Mouse (Mus musculus) left cerebral cortex, postnatal 4 days (tissue): ENCODE measurements around the gene Rpl10a. TPM values are rescaled to one million over a fixed set of nuclear protein-coding genes. Genes with fewer than 3 reads are reported as not detected.
A peak's percentile ranks its signal among the peaks of the same experiment; 100 is the strongest.

ENCODE experiments used
- DNase-seq: peaks from one replicate; pipeline ENCODE4 v3.0.0-alpha.2; 2022
- intact Hi-C: fragments of 180-260 bp; cut with DNase I; formaldehyde crosslinking; loops from one replicate; pipeline ENCODE4 v1.15.1; 2025
- total RNA-seq, 2 experiments: library from RNA; stranded (reverse); gene quantifications; 2 replicates each; pipeline ENCODE4 v1.2.3; 2021

Gene Rpl10a
- total RNA-seq = 100 to 1,000 TPM; 646 to 664 TPM

DNA sequence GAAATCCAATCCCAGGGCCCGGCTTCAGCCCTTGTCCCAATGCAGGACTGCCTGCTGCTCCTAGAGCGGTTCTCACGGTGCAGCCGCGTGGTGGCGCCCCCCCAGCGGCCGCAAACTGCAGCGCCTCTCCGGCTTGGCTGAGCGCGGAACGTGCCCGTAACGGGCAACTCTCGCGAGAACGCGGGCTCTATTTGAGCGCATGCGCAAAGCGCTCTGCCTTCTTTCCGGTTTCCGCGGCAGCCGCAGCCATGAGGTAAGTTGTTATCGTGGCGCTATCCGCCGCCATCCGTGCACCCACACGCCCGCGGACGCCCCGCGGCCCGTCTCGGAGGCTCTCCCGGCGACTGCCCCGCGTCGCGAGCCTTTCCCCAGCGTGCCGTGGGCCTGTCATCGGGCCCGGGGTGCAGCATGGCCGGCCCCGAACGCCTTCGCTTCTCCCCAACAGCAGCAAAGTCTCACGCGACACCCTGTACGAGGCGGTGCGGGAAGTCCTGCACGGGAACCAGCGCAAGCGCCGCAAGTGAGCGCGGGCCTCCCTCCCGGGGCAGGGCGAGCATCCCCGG lies at the start of gene Rpl10a:
Gene Rpl10a (plus strand): TSS at position 106 of the 563 bp plus-strand sequence.
- peak; percentile 98 for DNase-seq
- intact Hi-C loops = no loop called here

DNA sequence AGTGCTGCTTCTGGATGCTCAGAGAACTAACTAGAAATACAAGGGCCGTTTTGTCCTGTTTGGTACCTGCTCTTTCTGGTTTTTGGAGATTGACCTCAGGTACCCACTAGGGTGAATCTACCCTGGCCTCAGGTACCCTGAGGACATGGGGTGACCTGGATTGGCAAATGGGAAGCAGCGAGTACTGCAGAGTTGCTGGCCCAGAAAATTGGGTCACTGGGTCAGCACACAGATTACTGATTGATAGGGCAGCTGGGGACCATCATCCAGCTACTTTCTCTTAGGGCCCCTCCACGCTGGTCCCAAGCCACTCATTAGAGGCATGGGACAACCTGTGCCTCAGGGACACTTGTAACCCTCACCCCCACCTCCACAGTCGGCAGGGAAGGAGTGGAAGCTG lies 49.0 kb upstream of the Rpl10a start:
- DNase-seq = no peak
- intact Hi-C loops = no loop called here

DNA sequence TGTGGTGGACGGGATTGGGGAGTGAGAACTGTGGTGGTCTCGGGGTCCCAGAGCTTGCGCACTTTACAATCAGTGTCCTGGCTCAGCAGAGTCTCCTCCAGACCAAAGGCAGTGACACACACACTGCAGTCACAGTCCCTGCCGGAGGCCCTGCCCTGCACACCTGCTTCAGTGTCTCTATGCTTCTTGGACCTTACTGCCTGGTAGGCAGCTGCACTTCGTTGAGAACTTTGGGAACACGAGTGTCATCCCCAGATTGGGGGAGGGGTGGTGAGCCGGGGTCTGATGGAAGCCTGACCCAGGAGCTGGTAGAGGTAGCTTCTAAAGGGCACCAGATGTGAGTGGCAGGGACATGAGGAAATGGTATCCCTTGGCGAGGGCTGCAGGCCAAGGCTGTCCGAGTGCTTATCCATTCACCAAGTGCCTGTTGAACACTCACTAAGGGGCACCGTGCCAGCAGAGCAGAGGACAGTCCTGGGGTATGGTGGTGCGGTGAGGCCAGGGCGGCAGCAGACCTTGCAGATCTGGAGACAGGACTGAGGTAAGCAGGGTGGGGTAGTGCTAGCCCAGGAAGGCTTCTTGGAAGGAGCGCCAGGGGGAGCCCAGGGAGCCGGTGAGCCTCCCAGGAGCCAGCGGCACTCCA lies 48.4 kb upstream of the Rpl10a start:
- intact Hi-C loops = no loop called here
- peak; percentile 65 for DNase-seq

DNA sequence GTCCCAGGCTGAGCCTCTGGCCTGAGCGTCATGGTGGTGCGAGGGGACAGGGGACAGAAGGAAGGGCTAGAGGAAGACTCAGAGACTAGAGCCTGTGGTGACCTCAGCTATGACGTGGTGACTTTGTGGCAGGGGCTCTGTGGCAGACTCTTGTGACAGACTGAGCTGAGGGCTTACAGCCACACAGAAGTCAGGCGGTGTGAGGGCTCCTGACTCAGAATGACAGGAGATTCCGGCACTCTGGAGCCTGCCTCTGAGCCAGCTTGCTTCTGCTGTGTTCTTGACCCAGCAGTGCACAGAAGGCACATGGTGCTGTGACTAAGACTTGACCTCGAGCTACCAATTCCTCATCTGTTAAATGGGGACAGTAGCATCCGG lies 47.9 kb upstream of the Rpl10a start:
- intact Hi-C loops = no loop called here
- no peak for DNase-seq

DNA sequence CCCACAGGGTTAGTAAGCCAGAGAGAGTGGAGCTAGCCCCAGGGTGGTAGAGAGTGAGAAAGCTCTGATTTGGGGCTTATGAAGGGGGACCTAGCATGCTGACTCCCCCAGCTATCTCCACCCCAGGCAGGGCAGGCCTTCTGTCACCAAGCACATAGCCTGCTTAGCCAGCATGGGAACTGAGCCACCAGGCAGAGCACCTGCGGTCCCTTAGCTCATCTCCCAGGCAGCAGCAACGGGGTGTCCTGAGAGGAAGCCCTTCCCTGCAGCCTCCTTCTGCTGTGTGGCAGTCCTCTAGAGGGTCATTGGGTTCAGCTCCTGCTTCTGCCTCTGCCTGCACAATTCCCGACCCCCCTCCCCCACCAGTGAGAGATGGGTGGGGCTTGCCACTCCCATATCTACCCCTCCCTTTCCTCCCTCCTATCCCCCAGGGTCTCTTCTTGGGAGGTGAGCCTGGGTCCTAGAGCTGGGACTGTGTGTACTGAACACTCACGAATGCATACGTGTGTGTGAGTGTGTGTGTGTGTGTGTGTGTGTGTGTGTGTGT lies 47.4 kb upstream of the Rpl10a start:
- DNase-seq = no peak
- intact Hi-C loops = no loop called here

DNA sequence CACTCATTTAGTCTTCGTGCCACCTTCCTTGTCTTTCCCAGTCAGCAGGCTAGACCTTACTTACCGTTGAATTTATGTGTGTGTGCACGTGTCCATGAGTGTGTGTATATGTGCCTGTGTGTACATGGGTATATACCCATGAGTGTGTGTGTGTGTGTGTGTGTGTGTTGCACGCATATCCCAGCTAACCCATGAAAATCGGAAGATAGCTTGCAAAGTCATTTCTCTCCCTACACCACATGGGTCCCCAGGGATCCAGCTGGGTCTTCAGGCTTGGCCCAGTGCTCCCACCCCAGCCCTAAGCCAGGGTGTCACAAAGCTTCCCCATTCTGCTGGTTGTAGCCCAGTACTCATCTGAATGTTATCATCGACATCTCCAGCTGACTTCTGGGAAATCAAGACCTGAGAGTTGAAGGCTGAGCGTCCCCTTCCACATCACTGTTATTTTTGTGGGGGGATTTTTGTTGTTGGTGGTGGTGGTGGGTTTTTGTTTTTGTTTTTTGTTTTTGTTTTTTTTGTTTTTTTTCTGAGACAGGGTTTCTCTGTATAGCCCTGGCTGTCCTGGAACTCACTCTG lies 46.3 kb upstream of the Rpl10a start:
- intact Hi-C loops = no loop called here

DNA sequence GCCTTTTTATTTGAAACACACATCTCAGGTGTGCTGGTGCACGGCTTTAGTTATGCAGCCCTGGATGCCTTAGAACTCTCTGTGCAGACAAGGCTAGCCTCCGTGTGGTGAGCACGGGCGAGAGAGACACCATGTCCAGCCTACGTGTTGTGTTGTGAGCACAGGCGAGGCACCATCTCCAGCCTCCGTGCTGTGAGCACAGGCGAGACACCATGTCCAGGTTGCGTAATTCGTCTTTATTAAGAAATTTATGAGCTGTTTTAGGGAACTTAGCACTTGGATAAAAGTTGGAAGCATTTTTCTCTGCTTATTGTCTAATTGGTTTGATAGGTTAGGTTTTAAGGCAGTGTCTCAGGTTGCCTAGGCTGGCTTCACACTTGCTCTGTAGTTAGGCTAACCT lies 45.1 kb upstream of the Rpl10a start:
- intact Hi-C loops = no loop called here
- DNase-seq = no peak

More for the DNA sequence above, 46.3 kb upstream of the Rpl10a start:
- no peak for DNase-seq

DNA sequence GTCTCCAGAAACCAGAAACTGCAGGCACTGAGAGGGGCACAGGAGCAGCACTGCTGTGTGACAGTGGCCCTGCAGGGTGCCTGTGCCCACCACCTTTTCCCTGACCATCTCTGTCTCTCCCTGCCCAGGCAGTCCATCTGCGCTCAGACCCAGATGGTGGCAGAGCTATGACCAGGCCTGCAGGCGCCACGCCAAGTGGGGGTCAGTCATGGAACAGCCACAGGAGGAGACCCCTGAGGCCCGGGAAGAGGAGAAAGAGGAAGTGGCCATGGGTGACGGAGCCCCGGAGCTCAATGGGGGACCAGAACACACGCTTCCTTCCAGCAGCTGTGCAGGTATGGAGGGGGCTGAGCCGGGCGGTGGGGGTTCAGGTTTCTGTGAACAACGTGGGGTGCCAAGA lies 42.1 kb upstream of the Rpl10a start:
- peak; percentile 50 for DNase-seq

DNA sequence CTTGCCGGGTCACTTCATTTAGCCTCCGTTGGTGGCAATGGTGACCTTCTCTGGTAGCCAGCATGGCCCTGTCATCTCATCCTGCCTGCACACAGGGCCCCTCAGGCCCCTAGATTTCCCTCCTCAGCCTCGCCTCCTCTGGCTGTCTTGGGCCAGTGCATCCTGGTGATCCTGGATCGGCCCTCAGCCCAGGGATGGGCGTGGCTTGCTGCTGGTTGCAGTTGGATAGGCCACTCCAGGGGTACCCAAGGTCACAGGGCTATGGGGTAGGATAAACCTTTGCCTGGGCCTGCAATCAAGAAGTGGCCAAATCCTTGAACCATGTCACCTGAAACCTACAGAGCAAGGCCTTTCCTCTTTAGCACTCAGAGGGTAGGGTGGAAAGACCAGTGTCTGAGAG lies 41.3 kb upstream of the Rpl10a start:
- DNase-seq = no peak
- intact Hi-C loops = no loop called here

More for the DNA sequence above, 42.1 kb upstream of the Rpl10a start:
- intact Hi-C loops = no loop called here

DNA sequence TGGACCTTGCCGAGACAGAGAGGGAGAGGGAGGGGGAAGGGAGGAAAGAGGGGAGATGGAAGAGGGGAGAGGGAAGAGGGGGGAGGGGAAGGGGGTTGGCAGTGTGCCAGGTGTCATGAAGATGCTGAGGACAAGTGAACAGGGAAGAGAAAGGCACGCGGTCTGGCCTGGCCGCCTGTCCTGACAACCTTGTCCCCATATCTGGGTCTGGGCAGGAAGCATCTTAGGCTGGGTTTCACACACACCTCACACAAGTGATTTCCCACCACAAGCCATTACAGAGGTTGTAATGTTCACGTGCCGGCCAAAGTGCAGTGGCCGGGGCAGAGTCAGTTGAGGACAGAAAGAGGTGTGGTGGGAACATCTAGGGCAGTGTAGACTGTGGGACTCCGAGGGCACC lies 40.7 kb upstream of the Rpl10a start:
- intact Hi-C loops = no loop called here
- peak; percentile 51 for DNase-seq

DNA sequence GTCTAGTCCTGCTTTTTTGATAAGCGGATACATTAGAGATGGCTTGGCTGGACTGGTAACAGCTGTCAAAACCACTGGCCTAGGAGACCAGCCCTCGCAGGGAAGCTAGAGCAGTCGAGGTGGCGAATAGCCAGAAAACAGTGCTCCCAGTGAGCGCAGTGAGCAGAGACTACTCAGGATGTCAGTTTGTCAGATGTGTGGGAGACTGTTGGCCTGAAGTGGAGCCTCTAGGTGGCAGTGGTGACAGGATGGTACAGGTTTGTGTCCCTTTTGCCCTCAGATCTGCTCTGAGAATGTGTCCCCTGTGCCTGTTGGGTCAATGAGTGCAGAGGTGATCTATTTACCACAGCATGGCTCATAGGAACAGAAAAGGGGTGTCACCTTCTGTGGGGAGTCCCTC lies 40.3 kb upstream of the Rpl10a start:
- DNase-seq = no peak
- intact Hi-C loops = no loop called here

DNA sequence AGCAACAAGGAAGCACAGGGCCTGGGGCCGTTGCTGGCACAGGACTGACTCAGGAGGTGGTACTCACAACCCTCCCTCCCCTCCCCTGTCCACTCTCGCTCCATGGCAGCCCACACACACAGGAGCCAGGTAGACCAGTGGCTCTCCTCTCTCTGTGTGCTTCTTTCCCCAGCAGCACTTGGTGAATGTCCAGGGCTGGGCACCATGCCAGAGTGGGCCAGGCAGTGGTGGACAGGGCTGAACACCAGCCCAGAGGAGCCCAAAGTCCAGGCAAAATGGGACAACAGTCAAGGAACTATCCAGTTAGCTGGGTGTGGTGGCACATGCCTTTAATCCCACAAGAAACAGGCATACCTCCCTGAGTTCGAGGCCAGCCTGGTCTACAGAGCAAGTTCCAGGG lies 38.0 kb upstream of the Rpl10a start:
- intact Hi-C loops = no loop called here
- peak; percentile 71 for DNase-seq

DNA sequence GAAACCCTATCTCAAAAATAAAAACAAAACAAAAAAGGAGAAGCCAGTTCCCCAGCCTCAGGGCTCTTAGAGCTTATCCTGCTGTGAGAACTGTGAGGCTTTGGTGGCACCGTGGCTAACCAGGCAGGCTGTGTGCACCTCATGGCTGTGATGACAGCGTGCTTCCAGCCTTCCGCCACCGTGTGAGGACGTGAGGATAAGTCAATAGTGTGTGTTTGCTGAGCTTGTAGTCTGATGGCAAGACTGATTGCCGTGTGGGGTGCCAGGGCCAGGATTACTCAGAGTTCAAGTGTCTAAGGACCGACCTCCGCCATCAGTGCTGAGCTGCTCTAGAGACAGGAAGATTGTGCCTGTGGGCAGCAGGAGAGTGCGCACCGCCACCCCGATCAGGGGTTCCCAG lies 37.6 kb upstream of the Rpl10a start:
- intact Hi-C loops = no loop called here
- no peak for DNase-seq

DNA sequence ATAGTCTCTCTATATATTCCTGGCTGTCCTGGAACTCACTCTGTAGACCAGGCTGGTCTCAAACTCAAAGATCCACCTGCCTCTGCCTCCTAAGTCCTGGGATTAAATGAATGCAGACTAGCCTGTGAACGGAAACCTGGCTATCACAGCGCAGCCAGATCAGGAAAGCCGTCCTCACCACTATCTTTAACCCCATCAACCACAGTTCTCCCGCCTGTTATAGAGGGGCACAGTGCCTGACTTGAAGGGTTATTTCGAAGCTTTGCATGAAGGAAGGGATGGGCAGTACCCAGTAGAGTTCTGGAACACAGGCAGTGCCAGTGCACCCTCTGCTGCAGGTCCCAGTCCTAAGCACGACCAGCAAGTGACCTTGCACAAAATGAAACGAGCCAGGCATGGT lies 36.9 kb upstream of the Rpl10a start:
- no peak for DNase-seq
- intact Hi-C loops = no loop called here

DNA sequence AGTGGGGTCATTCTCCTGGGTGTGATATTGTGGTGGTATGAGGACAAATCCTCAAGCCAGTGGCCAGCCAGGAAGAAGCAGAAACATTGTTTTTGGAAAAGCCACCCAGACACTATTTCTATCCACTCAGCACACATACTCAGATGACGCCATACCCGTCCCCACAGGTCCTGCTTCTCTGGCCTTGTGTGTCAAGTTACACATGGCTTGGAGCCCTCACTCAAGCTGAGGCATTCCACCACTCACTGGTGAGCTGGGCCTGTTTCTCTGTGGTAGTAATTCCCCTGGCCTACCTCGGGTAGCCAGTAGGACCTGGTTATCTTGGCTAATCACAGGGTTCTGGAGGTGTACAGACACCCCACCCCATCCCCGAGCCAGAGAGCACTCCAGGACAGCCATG lies 34.6 kb upstream of the Rpl10a start:
- DNase-seq = no peak
- intact Hi-C loops = no loop called here

DNA sequence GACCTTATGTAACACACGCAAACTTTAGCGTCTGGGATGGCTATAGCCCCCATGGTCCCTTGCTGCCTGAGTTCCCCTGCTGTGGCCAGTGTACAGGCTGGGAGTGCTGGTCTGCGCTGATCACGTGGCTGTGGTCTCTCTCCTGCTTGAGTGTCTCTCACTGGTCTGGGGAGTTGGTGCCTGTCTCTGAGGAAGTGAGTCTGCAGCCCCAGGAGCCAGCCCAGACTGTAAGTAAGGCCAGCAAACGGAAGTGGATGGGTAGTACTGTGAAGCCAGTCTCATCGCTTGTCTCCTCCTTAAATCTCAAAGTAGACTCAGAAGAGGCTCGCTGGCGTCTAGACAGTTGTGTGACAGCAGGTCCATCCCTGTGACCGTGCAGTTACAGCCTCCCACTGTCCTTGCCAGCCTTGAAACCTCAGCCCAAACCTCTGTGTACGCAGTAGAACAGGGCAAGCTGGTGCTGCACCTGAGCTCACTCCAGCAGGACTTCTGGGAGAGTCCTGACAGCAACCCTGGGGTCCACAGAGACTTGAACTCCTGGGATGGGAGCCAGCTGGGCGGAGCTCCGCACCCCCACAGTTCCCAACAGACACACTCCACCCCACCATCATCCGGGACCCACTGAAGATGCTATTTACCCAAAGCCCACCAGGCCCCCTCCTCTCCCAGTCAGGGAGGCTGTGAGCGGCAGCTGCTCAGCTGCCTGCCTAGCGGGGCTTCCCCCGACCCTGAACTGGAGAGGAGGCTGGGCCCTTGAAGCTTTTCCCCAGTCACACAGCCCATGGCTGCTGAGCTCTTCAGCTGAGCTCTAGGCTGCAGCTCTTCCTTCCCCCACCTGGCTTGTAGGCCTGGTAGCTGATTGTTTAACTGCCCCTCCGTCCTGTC lies 33.6 kb upstream of the Rpl10a start:
- intact Hi-C loops = no loop called here
- DNase-seq = no peak

DNA sequence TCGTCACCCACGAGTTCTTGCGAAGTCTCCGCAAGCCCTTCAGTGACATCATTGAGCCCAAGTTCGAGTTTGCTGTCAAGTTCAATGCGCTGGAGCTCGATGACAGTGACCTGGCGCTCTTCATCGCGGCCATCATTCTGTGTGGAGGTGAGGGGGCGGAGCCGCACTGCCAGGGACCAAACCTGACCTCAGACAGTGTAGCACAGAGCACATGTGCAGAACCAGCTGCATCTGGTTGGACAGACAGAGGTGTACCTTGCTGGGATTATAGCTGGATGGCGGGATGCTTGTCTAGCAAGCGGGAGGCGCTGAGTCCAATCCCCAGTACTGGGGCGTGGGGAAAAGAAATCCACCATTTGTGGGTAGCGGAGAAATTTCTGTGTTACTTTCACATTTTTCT lies 29.4 kb upstream of the Rpl10a start:
- intact Hi-C loops = no loop called here
- DNase-seq = no peak

DNA sequence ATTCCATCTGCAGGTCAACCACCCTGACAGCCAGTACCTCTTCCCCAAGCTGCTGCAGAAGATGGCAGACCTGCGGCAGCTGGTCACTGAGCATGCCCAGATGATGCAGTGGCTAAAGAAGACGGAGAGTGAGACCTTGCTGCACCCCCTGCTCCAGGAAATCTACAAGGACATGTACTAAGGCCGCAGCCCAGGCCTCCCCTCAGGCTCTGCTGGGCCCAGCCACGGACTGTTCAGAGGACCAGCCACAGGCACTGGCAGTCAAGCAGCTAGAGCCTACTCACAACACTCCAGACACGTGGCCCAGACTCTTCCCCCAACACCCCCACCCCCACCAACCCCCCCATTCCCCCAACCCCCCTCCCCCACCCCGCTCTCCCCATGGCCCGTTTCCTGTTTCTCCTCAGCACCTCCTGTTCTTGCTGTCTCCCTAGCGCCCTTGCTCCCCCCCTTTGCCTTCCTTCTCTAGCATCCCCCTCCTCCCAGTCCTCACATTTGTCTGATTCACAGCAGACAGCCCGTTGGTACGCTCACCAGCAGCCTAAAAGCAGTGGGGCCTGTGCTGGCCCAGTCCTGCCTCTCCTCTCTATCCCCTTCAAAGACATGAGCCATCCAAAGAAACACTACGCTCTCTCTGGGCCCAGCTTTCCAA lies 28.5 kb upstream of the Rpl10a start:
- intact Hi-C loops = loop anchor here (10.0 kb wide), 1 partner anchor 215 kb away; the partner anchor contains the start of gene Tcp11
- no peak for DNase-seq

DNA sequence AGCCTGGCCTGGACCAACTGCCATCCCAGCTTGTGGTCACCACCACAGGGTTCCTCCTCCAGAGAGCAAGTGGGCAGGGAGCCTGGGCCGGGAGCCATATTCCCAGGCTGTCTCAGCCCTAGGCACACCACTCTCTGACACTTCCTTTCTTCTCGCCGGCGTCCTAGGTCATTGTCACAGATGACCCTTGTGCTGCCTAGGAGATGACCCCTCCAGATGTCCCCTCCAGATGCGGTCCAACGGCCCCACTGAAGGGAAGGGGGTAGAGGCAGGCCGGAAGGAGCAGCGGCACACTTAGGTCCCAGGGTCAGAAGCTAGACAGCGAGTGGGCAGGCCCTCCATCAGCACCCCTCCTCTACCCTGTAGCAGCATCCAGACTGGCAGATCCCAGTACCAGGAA lies 27.9 kb upstream of the Rpl10a start:
- no peak for DNase-seq
- intact Hi-C loops = loop anchor here (10.0 kb wide), 1 partner anchor 216 kb away; the partner anchor contains the start of gene Tcp11

DNA sequence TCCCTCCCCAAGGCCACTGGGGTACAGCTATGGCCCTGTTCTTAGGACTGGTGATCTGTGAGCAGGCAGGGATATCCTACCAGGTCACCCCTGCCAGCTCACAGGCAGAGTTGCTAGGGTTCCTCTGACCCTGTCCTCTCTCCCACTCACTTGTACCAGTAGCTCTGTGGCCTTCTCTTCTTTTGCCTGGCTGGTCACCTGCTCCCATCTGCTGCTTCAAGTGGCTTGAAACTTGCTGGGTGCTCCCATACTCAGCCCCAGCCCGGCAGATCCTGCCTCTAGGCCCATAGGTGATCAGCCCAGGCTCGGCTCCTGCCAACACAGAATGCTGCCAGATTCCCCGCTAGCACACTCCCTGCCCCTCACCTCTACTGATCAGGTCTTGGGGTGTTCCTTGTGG lies 27.4 kb upstream of the Rpl10a start:
- intact Hi-C loops = loop anchor here (10.0 kb wide), 1 partner anchor 216 kb away; the partner anchor contains the start of gene Tcp11
- DNase-seq = no peak

DNA sequence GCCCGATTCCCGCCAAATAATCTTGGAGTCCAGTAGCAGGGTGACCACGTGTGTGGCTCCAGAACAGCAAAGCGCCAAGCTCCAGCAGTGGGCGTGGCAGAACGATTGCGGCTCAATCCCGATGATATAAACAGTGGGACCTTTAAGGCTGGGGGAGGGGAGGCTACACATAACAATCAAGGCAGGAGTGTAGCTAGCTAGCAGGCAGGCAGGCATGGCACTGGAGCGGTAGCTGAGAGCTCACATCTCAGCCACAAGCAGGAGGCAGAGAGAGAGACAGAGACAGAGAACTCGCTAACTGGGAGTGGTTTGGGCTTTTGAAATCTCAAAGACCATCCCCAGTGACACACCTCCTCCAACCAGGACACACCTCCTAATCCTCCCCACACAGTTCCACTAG lies 23.1 kb upstream of the Rpl10a start:
- intact Hi-C loops = loop anchor here (5.0 to 10.0 kb wide), 2 partner anchors 78 to 220 kb away; partner anchors contain the start of gene Tcp11
- DNase-seq = no peak
